Mouse (Mus musculus): ENCODE results near the gene Msrb1. TPM values are rescaled to one million over a fixed set of nuclear protein-coding genes. Genes with fewer than 3 reads are reported as not detected.

Gene Msrb1
- total RNA-seq, 2 experiments from 2014 or later, result 62.0 to 74.6 TPM

Other genes with a start within 250 kb of the Msrb1 start
- 10 to 100 TPM; 62.4 to 65.2 TPM for gene Caskin1, start 248.0 kb upstream of the Msrb1 start, total RNA-seq (2021)
- 100 to 1,000 TPM; 137 to 149 TPM for gene Traf7, start 208.7 kb upstream of the Msrb1 start, total RNA-seq (2021)
- gene Rab26, start 202.4 kb upstream of the Msrb1 start, total RNA-seq (2021), result 1 to 10 TPM; 1.1 to 1.9 TPM
- 10 to 100 TPM; 67.8 to 70.9 TPM for gene Pkd1, start 186.8 kb upstream of the Msrb1 start, total RNA-seq (2021)
- 100 to 1,000 TPM; 110 to 119 TPM for gene Tsc2, start 104.0 kb upstream of the Msrb1 start, total RNA-seq (2021)
- 10 to 100 TPM; 13.3 to 13.8 TPM for gene Nthl1, start 104.0 kb upstream of the Msrb1 start, total RNA-seq (2021)
- gene Slc9a3r2, start 86.3 kb upstream of the Msrb1 start, total RNA-seq (2021), result 10 to 100 TPM; 62.2 to 64.2 TPM
- gene Npw, start 78.2 kb upstream of the Msrb1 start, total RNA-seq (2021), result not detected
- gene Zfp598, start 67.0 kb upstream of the Msrb1 start, total RNA-seq (2021), result 10 to 100 TPM; 47.5 to 48.9 TPM
- 1 to 10 TPM; 6.1 to 9.4 TPM for gene Syngr3, start 46.7 kb upstream of the Msrb1 start, total RNA-seq (2021)
- 10 to 100 TPM; 28.4 to 28.8 TPM for gene Gfer, start 40.5 kb upstream of the Msrb1 start, total RNA-seq (2021)
- 1 to 10 TPM; 6.2 to 8.5 TPM for gene Noxo1, start 40.4 kb upstream of the Msrb1 start, total RNA-seq (2021)
- 10 to 100 TPM; 37.8 to 40.9 TPM for gene Tbl3, start 29.0 kb upstream of the Msrb1 start, total RNA-seq (2021)
- gene Rnf151, start 18.6 kb upstream of the Msrb1 start, total RNA-seq (2021), result not detected
- 100 to 1,000 TPM; 867 to 881 TPM for gene Rps2, start 18.5 kb upstream of the Msrb1 start, total RNA-seq (2021)
- gene Ndufb10, start 12.2 kb upstream of the Msrb1 start, total RNA-seq (2021), result 100 to 1,000 TPM; 210 to 213 TPM
- gene Rpl3l, start 8.8 kb upstream of the Msrb1 start, total RNA-seq (2021), result 1 to 10 TPM; 5.9 to 6.9 TPM
- 1 to 10 TPM; 3.2 to 4.2 TPM for gene Hs3st6, start 16.3 kb downstream of the Msrb1 start, total RNA-seq (2021)
- 1 to 10 TPM in 1 of 2 experiments, under 1 TPM in 1; 0.64 to 1.3 TPM for gene Meiob, start 67.6 kb downstream of the Msrb1 start, total RNA-seq (2021)
- gene Hagh, start 103.5 kb downstream of the Msrb1 start, total RNA-seq (2021), result 10 to 100 TPM; 67.0 to 77.5 TPM
- 10 to 100 TPM; 28.9 to 30.5 TPM for gene Fahd1, start 113.7 kb downstream of the Msrb1 start, total RNA-seq (2021)
- gene Igfals, start 129.4 kb downstream of the Msrb1 start, total RNA-seq (2021), result 1 to 10 TPM; 2.0 to 7.4 TPM
- gene Nubp2, start 149.7 kb downstream of the Msrb1 start, total RNA-seq (2021), result 10 to 100 TPM; 51.9 to 55.3 TPM
- 10 to 100 TPM; 35.5 to 37.8 TPM for gene Spsb3, start 150.0 kb downstream of the Msrb1 start, total RNA-seq (2021)
- 10 to 100 TPM; 63.5 to 66.9 TPM for gene Eme2, start 158.4 kb downstream of the Msrb1 start, total RNA-seq (2021)
- gene Mrps34, start 158.5 kb downstream of the Msrb1 start, total RNA-seq (2021), result 100 to 1,000 TPM; 135 to 137 TPM
- gene Nme3, start 159.9 kb downstream of the Msrb1 start, total RNA-seq (2021), result 10 to 100 TPM; 73.7 to 76.7 TPM
- gene Mapk8ip3, start 200.3 kb downstream of the Msrb1 start, total RNA-seq (2021), result 100 to 1,000 TPM; 150 to 153 TPM
- gene Jpt2, start 224.0 kb downstream of the Msrb1 start, total RNA-seq (2021), result 10 to 100 TPM; 58.7 to 65.9 TPM